In genomic region chr9:119265373-119266120, GRCm38 (mm10) we compare ENCODE assay signal across 23 mouse cellular contexts. TPM values are rescaled to one million over a fixed set of nuclear protein-coding genes. Genes with fewer than 3 reads are reported as not detected.
DNase-seq lines count a peak whose midpoint lies in the region; ATAC-seq and TF ChIP-seq lines count a peak whose summit lies in the region.
"Not testable (repeated sequence)": the region's sequence is repeated elsewhere in the genome, so short reads cannot be mapped to it uniquely, and the experiment has no call there.
"Had no signal": no experiment of that assay in that cellular context is flagged by ENCODE, and none has a peak within 500 bp of the region (broad histone marks: within the 10 kb centered on the region; RNA-seq: fewer than 3 reads in every experiment).

No protein-coding gene starts in this region.

- TF ChIP-seq POLR2A in bone marrow macrophage, adult 2 months (IDR thresholded peaks at IDR 0.05; ENCODE audit: borderline replicate concordance, low read depth, low read length); embryonic fibroblast, embryonic 13.5 days (IDR thresholded peaks at IDR 0.05; ENCODE audit: low read depth, low read length): not testable (repeated sequence)

- DNase-seq in 416B (ENCODE audit: low read depth): peak; percentile 55
- peak; percentile 34 for DNase-seq in gastrocnemius, adult 2 months
- peak; percentile 76 for DNase-seq in induced T-regulatory cell, adult 2 months (ENCODE audit: low read depth)

- H3K27ac ChIP-seq in bone marrow macrophage, adult 2 months (ENCODE audit: insufficient read depth, low read depth, low read length): peak overlapping the region; percentile 79
- peak overlapping the region; percentile 55; the same call in 1 of the 2 replicates for H3K27ac ChIP-seq in embryonic fibroblast, embryonic 13.5 days (ENCODE audit: insufficient read depth, low read length)
- peak overlapping the region; percentile 70 for H3K27ac ChIP-seq in gastrocnemius, adult 2 months

- TF ChIP-seq CTCF in bone marrow macrophage, adult 2 months (IDR thresholded peaks at IDR 0.05; ENCODE audit: low read depth, low read length); embryonic fibroblast, embryonic 13.5 days (IDR thresholded peaks at IDR 0.05; ENCODE audit: borderline replicate concordance, insufficient read depth, low read length); gastrocnemius, adult 2 months (IDR thresholded peaks at IDR 0.05): not testable (repeated sequence)

- intact Hi-C loops in gastrocnemius, adult 2 months (cut with DNase I): loop anchor here (10.0 kb wide), 1 partner anchor 169 kb away; no protein-coding TSS in a partner anchor

- H3K4me3 ChIP-seq in bone marrow macrophage, adult 2 months (ENCODE audit: insufficient read depth, low read length); embryonic fibroblast, embryonic 13.5 days (ENCODE audit: insufficient read depth, low read length); gastrocnemius, adult 2 months: not testable (repeated sequence)

- peaks cover 32% of the 10 kb centered on the region for H3K4me1 ChIP-seq in bone marrow macrophage, adult 2 months (ENCODE audit: control insufficient read depth, insufficient read depth, low read length)
- not testable (repeated sequence) for H3K4me1 ChIP-seq in embryonic fibroblast, embryonic 13.5 days (ENCODE audit: control insufficient read depth, insufficient read depth, low read length)

- ATAC-seq in CD4-positive, CD25-positive, alpha-beta regulatory T cell, adult 4 months: peak; percentile 34
- ATAC-seq in megakaryocyte, adult 5-6 weeks (ENCODE audit: poor library complexity, severe bottlenecking): peak; percentile 84

RNA-seq across cellular contexts. Expression of gene Slc22a13, which starts 56.6 kb away (rescaled TPM):
- not detected for polyA plus RNA-seq in CD4-positive, CD25-positive, alpha-beta regulatory T cell, adult 4 months (2017; shearing (Covaris generic))
- polyA plus RNA-seq in bone marrow macrophage, adult 2 months (2012; ENCODE audit: insufficient read depth, insufficient read length, missing spikeins): not detected in 2 replicates
- not detected in 2 replicates for polyA plus RNA-seq in embryonic fibroblast, embryonic 13.5 days (2011; ENCODE audit: insufficient read length, low read depth, missing spikeins)
- not detected for total RNA-seq in gastrocnemius, adult 2 months (2021)
- total RNA-seq in megakaryocyte, adult 5-6 weeks (2015): not detected in 2 replicates
- total RNA-seq in megakaryocyte, adult 5-6 weeks (2017): not detected in 2 replicates
- total RNA-seq: adrenal gland, adult 8-10 months; adrenal gland, postnatal 36 days; gastrocnemius, postnatal 25 days; heart, adult 18-20 months; heart, postnatal 14 days; hematopoietic stem cell, adult 5-6 weeks; hindbrain, postnatal 0 days had no signal
- polyA plus RNA-seq: embryonic facial prominence, embryonic 10.5 days; embryonic facial prominence, embryonic 14.5 days; erythroblast, embryonic 14.5 days; forebrain, embryonic 12.5 days; frontal cortex, adult 2 months; heart, embryonic 11.5 days; heart, embryonic 15.5 days; hindbrain, embryonic 13.5 days; hindbrain, postnatal 0 days; intestine, embryonic 15.5 days had no signal

RNA-seq across cellular contexts. Expression of gene Oxsr1, which starts 56.7 kb away (rescaled TPM):
- polyA plus RNA-seq in CD4-positive, CD25-positive, alpha-beta regulatory T cell, adult 4 months (2017; shearing (Covaris generic)): 1 to 10 TPM; 7.6 to 8.0 TPM
- 27.8 and 29.2 TPM in 2 replicates for polyA plus RNA-seq in bone marrow macrophage, adult 2 months (2012; ENCODE audit: insufficient read depth, insufficient read length, missing spikeins)
- 53.8 and 56.0 TPM in 2 replicates for polyA plus RNA-seq in embryonic fibroblast, embryonic 13.5 days (2011; ENCODE audit: insufficient read length, low read depth, missing spikeins)
- 10 to 100 TPM; 55.9 to 64.1 TPM for total RNA-seq in gastrocnemius, adult 2 months (2021)
- 14.3 and 16.8 TPM in 2 replicates for total RNA-seq in megakaryocyte, adult 5-6 weeks (2015)
- 35.1 and 36.9 TPM in 2 replicates for total RNA-seq in megakaryocyte, adult 5-6 weeks (2017)
